Mouse (Mus musculus) brain, embryonic 14.5 days (tissue): Measurements from ENCODE around the gene Sptb.

ENCODE experiments used
- CTCF ChIP-seq: fragments of 200-500 bp; IDR thresholded peaks from 2 replicates; pipeline ENCODE4 v1.5.1; 2012; ENCODE audit warnings: inconsistent platforms, mild to moderate bottlenecking, moderate library complexity, borderline replicate concordance; ENCODE audit not compliant: insufficient read depth, insufficient read length; ENCODE audit errors: extremely low read depth
- POLR2A ChIP-seq: fragments of 200-500 bp; IDR thresholded peaks from 2 replicates; pipeline ENCODE4 v1.6.1; 2012; ENCODE audit warnings: mild to moderate bottlenecking, inconsistent platforms, borderline replicate concordance; ENCODE audit not compliant: poor library complexity, insufficient read depth, insufficient read length, severe bottlenecking; ENCODE audit errors: extremely low read depth

DNA sequence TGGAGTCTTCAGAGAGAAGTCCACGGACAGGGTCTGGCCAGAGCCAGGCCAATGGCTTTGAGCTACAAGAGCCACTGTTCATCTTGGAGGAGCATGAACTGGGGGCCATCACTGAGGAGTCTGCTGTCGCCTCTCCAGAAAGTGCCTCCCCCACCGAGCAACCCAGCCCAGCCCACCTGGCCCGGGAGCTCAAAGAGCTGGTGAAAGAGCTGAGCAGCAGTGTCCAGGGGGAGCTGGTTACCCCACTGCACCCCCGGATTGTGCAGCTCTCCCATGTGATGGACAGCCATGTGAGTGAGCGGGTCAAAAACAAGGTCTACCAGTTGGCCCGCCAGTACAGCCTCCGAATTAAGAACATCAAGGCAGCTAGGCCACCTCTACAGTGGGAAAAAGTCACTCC lies 133.5 kb downstream of the Sptb start:
- TF ChIP-seq CTCF, result no peak
- TF ChIP-seq POLR2A, result no peak
